Mouse (Mus musculus) liver, embryonic 14.5 days (tissue): ENCODE data around the gene Ube2n.

Experiments used
- CTCF ChIP-seq: IDR thresholded peaks from 2 replicates; pipeline ENCODE4 v1.5.1; 2016; ENCODE audit warnings: antibody characterized with exemption, low read depth, control low read depth
- EP300 ChIP-seq: IDR thresholded peaks from 2 replicates; pipeline ENCODE4 v1.6.1; 2016; ENCODE audit warnings: antibody characterized with exemption, low read depth

DNA sequence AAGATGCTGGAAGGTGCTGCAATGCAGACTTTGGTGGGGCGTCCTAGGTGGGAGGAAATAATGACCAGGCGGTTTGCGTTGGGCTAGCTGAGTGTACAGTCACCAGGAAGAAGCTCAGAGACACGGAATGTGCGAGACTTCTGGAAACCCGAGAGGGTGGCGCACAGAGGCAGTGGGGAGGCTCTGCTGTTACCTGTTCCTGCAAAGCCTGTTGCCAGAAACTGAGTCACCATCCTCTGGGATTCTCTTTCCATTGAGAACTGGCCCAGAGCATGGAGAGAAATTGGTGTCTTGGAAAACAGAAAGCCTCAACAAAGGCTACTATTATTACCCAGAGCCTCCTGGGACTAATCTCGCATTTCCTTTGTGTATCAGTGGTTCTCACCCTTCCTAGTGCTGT, 6.8 kb upstream of the Ube2n start:
- TF ChIP-seq CTCF (no peak), EP300 (no peak)
